Mouse (Mus musculus): Measurements from ENCODE around the gene Aloxe3.
A peak's percentile ranks its signal among the peaks of the same experiment; 100 is the strongest.

Gene Aloxe3

GRCm38 (mm10) chr11:69094697-69095429, 30.8 kb upstream of the Aloxe3 start, which contains the start of gene Per1:
Gene Per1 (plus strand): TSS chr11:69095217.
- peak; percentile 98 to 100 for DNase-seq (ENCODE audit: low read depth in 1 of 2, low spot score in 2 of 2)

- peak in 1 of 2 experiments; percentile 69 for DNase-seq (ENCODE audit: low read depth in 1 of 2, low spot score in 2 of 2)
Observed at GRCm38 (mm10) chr11:69095511-69096231, 30.0 kb upstream of the Aloxe3 start.

- DNase-seq (ENCODE audit: low read depth in 1 of 2, low spot score in 2 of 2) = no peak
Observed at GRCm38 (mm10) chr11:69096360-69096986, 29.2 kb upstream of the Aloxe3 start.

GRCm38 (mm10) chr11:69096987-69097900, 28.5 kb upstream of the Aloxe3 start:
- peak; percentile 98 to 99 for DNase-seq (ENCODE audit: low read depth in 1 of 2, low spot score in 2 of 2)

GRCm38 (mm10) chr11:69098039-69098761, 27.5 kb upstream of the Aloxe3 start:
- no peak for DNase-seq (ENCODE audit: low read depth in 1 of 2, low spot score in 2 of 2)

- DNase-seq (ENCODE audit: low read depth in 1 of 2, low spot score in 2 of 2) = peak; percentile 97 to 98
Observed at GRCm38 (mm10) chr11:69098762-69099091, 27.0 kb upstream of the Aloxe3 start.

- peak in 1 of 2 experiments; percentile 72 for DNase-seq (ENCODE audit: low read depth in 1 of 2, low spot score in 2 of 2)
Observed at GRCm38 (mm10) chr11:69099177-69099914, 26.4 kb upstream of the Aloxe3 start.

- peak in 1 of 2 experiments; percentile 90 for DNase-seq (ENCODE audit: low read depth in 1 of 2, low spot score in 2 of 2)
Observed at GRCm38 (mm10) chr11:69099915-69100345, 25.8 kb upstream of the Aloxe3 start.

GRCm38 (mm10) chr11:69100639-69101360, 24.9 kb upstream of the Aloxe3 start:
- DNase-seq (ENCODE audit: low read depth in 1 of 2, low spot score in 2 of 2) = no peak

- DNase-seq (ENCODE audit: low read depth in 1 of 2, low spot score in 2 of 2) = no peak
Observed at GRCm38 (mm10) chr11:69101604-69102402, 23.9 kb upstream of the Aloxe3 start.

GRCm38 (mm10) chr11:69102403-69102725, 23.3 kb upstream of the Aloxe3 start:
- no peak for DNase-seq (ENCODE audit: low read depth in 1 of 2, low spot score in 2 of 2)

GRCm38 (mm10) chr11:69103121-69103520, 22.6 kb upstream of the Aloxe3 start:
- no peak for DNase-seq (ENCODE audit: low read depth in 1 of 2, low spot score in 2 of 2)

GRCm38 (mm10) chr11:69103531-69104435, 21.9 kb upstream of the Aloxe3 start:
- DNase-seq (ENCODE audit: low read depth in 1 of 2, low spot score in 2 of 2) = no peak

- no peak for DNase-seq (ENCODE audit: low read depth in 1 of 2, low spot score in 2 of 2)
Observed at GRCm38 (mm10) chr11:69104487-69104886, 21.2 kb upstream of the Aloxe3 start.

- DNase-seq (ENCODE audit: low read depth in 1 of 2, low spot score in 2 of 2) = no peak
Observed at GRCm38 (mm10) chr11:69105227-69105626, 20.5 kb upstream of the Aloxe3 start.

GRCm38 (mm10) chr11:69105796-69106195, 19.9 kb upstream of the Aloxe3 start:
- no peak for DNase-seq (ENCODE audit: low read depth in 1 of 2, low spot score in 2 of 2)

GRCm38 (mm10) chr11:69106299-69106698, 19.4 kb upstream of the Aloxe3 start:
- no peak for DNase-seq (ENCODE audit: low read depth in 1 of 2, low spot score in 2 of 2)

All from monocyte, adult 2 months (primary cell).